Mouse (Mus musculus): ENCODE measurements around the gene Mosmo.
A peak's percentile ranks its signal among the peaks of the same experiment; 100 is the strongest.

The Mosmo gene

GRCm38 (mm10) chr7:120677001-120677643, at the start of gene Mosmo:
Gene Mosmo (plus strand): TSS chr7:120677618.
- peak; percentile 59 to 82 for DNase-seq

- DNase-seq: peak in 1 of 2 experiments; percentile 14
These were observed 44.9 kb upstream of the Mosmo start for GRCm38 (mm10) chr7:120632518-120632917.

DNA sequence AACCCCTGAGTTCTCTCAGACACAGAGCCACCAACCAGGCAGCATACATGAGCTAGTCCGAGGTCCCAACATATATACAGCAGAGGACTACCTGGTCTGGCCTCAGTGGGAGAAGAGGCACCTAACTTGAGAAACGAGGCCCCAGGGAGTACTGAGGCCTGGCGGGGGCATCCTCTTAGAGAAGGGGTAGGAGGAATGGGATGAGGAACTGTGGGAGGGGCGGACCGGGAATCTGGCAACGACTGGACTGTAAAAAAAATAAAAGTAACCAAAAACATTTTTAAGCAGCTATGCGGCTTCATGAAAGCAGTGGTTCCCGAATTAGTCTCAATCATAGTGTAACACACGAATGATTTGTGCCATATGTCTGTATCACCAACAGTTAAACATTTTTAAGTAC, 43.1 kb upstream of the Mosmo start:
- DNase-seq: no peak

- peak; percentile 87 to 88 for DNase-seq
These were observed 42.6 kb upstream of the Mosmo start, which contains the start of gene Uqcrc2 for GRCm38 (mm10) chr7:120634711-120635361. Gene Uqcrc2 (plus strand): TSS chr7:120635176.

DNA sequence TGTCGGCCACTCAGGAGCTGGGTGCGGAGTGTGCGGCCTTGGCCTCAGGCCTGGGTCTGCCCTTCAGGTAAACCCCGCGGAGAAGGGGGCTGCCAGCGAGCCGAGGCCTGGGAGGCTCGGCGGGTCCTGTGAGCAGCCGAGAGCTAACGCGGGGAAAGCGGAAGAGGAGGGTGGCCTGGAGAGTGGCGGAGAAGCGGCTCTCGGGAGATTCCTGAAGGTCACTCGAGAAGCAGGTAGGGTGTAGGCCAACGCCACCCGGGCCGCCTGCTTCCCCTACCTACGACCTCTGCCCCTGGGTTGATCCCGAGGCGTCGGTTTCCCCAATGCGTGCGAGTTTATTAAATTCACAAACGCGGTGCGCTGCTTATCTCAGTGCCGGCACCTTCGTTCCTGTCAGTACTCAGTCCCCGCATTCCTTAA, 42.0 kb upstream of the Mosmo start:
- DNase-seq: no peak

DNA sequence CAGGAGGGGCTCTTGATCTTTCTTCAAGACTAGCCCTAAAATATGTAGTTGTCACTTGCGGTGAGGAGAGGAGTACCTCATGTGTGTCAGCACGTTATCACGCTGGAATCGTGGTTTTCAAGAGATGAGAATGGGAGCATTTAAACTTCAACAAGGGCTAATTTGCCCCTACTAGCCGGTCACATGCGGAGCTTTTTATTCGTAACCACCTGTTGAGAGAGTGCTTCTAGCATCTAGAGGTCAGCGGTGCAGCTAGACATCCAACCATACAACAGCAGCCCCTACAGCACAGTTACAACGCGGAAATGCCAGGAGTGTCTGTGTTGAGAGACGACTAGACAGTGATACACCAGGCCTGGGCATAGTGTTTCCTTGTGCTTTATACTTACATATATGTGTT, 41.6 kb upstream of the Mosmo start:
- peak in 1 of 2 experiments; percentile 5 for DNase-seq

DNA sequence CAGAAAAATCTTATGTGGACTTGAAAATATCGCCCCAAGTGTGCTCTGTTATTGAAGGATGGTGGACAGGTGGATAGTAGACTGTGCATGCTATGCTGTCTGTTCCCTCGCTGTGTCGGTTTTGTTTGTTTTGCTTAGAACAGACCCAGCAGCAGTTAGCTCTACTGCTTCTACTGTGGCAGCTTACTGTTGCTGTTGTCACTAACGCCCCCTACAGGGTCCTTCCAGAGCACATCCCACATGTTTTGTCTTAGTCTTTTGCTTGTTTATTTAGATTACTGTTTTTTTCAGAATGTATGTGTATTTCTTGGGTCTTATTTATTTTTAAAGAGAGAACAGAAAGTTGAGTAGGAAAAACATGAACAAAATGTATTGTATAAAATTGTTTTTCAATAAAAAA, 34.2 kb upstream of the Mosmo start:
- DNase-seq: no peak

DNA sequence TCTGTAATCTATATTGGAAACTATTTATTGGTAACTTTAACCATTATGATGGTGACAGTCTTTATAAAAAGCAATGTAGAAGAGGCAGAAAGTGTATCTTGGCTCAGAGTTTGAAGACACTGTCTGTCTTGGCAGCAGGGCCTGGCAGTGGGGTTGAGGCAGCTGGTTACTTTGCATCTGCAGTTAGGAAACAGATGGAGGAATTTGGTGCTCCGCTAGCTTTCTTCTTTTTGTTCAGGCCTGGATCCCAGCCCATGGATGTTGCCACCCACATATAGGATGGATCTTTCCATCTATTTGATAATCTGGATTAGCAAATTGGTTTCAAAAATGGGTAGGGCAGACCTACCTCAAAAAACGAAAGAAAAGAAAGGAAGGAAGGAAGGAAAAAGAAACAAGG, 29.6 kb upstream of the Mosmo start:
- no peak for DNase-seq

DNA sequence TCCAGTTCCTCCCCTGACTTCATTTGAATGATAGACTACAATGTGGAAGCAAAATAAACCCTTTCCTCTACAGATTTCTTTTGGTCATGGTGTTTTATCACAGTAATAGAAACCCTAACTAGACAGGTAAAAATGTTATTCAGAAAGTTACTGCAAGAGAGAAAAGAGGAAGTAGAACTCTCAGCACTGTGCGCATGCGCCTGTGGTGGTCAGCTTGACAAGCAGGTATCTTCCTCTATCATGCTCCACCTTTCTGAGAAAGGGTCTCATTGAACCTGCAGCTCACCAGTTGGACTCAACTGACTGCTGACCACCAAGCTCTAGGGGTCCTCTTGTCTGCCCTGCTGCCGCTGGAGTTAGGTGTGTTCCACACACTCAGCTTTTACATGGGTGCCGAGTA, 15.3 kb upstream of the Mosmo start:
- DNase-seq: no peak

- peak; percentile 68 to 80 for DNase-seq
These were observed 7.1 kb upstream of the Mosmo start, which contains the start of gene Pdzd9 for GRCm38 (mm10) chr7:120670153-120670875. Gene Pdzd9 (minus strand): TSS chr7:120670343.

GRCm38 (mm10) chr7:120671271-120671670, 6.1 kb upstream of the Mosmo start:
- DNase-seq: no peak

DNA sequence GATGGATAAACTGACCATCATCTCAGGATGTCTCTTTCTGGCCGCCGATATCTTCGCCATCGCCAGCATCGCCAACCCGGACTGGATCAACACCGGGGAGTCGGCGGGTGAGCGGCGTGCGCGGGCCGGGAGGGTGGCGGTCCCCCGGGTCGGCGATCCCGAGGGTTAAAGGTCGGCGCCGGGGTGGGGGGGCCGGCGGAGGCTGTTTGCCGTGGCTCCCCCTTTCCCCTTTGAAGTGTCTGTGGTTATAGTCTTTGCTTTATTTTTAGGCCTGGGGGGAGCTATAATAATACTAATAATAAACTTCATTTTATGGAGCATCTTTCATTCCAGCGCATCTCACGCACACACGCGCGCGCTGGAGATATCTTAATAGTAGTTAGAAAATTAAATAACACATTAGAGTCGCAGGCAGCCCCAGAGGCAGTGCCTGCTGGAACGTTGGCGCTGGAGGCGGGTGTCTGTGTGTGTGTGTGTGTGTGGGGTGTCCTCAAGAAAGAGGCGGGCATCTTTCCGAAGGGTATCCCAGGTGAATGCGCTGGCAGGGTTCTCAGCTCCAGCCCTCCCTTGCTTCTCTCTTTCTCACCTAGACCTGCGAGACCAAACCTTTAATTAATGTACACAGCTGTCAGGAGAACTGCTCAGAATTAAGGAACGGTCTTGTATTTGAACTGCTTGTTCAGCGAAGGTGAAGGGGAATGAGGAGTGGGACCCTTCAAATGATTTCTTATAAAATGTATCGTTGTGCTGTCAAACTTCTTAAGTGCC, 530 bp downstream of the Mosmo start:
- DNase-seq: peak; percentile 48 to 62

DNA sequence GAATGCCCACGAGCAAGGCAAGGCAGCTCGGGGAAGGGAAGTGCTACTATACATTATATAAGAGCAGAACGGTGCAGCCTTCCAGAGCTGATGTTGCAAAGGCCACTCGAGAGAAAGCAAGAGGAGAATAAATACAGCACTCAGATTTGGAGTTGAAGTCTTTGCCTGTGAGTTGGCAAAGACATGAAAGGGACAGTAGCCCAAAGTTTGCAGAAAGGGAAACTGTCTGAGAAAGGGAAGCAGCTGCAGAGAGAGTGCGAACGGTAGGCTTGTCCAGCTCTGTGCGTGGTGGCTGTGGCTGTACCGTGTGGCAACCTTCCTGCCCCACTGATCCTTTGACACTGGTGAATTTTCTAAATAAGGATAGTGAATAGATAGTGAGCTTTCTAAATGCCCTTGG, 1.6 kb downstream of the Mosmo start:
- no peak for DNase-seq

DNA sequence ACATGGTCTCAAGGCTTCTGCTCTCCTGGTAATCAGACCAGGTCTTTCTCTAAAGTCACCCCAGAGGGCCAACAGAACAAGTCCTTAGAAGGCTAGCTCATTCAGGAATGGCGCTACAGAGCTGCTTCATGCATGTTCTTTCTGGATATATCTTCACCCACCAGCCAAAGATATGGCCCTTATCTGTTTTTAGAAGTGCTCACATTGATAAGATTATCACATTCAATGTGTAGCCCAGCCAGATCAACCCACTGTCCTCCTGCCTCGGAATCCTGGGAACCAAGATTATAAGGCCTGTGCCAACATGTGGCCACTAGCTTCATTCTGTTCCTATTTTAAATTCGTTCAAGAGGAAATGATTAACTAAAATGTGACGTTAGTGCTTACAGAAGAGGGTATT, 4.6 kb downstream of the Mosmo start:
- no peak for DNase-seq

DNA sequence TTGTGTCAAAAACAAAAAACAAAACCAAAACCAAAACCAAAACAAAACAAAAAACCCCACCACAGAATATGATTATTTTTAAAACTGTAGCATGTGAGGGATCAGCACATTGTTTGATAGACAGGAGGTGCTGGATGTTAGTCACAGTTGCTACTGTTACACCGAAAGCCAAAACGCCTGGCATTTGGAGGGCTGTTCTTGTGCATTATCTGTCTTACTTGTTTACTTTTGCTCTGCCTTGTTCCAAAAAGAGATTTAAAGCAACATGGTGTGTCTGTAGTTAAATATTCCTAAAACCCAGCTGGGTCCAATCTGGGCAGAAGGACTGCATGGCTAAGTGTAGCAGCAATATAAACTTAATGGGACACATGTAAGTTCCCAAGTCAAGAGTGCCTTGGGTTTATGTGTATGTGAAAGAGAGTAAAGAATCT, 7.3 kb downstream of the Mosmo start:
- no peak for DNase-seq

- no peak for DNase-seq
These were observed 7.8 kb downstream of the Mosmo start for GRCm38 (mm10) chr7:120685227-120685626.

DNA sequence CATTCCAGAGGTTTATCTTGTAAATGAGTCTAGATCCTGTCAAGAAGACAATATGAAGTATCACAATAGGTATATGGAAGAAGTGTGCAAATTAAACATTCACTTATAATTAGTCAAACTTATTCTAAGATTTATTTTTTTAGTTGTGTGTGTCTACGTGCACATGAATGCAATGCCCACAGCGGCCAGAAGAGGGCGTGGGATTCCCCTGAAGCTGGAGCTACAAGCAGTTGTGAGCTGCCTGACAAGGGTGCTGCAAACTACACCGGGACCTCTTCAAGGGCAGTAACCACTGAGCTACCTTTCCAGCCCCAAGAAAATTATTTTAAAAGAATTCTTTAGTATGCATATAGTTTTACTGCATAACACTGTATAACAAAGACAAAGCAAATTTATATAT, 13.2 kb downstream of the Mosmo start:
- DNase-seq: no peak

GRCm38 (mm10) chr7:120693831-120694375, 16.5 kb downstream of the Mosmo start:
- no peak for DNase-seq

DNA sequence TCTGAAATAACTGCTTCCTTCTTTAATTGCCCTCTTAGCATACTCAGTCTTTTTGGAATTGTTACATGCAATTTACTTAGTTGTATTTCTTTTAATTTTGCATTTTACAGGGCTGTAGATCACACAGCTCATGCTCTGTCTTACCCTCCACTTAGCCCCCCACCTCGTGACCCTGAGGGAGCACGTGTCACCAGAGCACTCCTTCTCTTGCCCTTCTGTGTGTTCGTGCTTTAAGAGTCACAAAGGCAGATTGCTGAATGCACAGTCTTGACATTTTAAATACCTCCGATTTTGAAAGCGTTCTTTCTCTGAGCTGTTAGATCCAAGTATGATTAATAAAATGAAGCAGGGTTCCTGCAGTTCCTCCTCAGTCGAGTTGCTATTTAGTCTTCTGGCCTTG, 17.8 kb downstream of the Mosmo start:
- DNase-seq: no peak

GRCm38 (mm10) chr7:120695641-120696040, 18.2 kb downstream of the Mosmo start:
- DNase-seq: no peak

DNA sequence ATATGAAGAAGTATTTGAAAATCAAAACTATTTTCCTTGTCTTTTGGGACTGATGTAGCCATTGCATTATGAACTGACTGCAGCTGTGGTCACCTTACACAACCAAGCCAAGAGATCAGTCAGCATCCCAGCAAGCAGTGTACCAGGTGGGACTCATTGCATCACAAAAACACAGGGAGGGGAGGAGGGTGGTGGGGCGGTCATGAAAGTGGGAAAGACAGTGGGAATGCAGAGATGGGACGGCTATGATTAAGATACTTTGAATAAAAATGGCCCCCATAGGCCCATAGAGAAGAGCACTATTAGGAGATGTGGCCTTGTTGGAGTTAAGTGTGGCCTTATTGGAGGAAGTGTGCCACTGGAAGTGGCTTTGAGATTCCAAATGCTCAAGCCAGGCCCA, 18.9 kb downstream of the Mosmo start:
- no peak for DNase-seq

- DNase-seq: no peak
These were observed 22.2 kb downstream of the Mosmo start for GRCm38 (mm10) chr7:120699586-120699985.

GRCm38 (mm10) chr7:120703888-120704287, 26.5 kb downstream of the Mosmo start:
- DNase-seq: no peak

Data from cerebellum, adult 18-20 months (tissue).